Mouse (Mus musculus) cerebellum, adult 2 months (tissue): ENCODE results near the gene E2f3.

Experiments used
- CTCF ChIP-seq: fragments of 200-500 bp; IDR thresholded peaks from 2 replicates; pipeline ENCODE4 v1.5.1; 2011; ENCODE audit warnings: low read depth, mild to moderate bottlenecking, control low read depth, low read length, moderate library complexity, borderline replicate concordance; ENCODE audit not compliant: insufficient read depth
- POLR2A ChIP-seq: fragments of 200-500 bp; IDR thresholded peaks from 2 replicates; pipeline ENCODE4 v1.6.1; 2011; ENCODE audit warnings: low read length, control low read depth, borderline replicate concordance; ENCODE audit not compliant: insufficient read depth

- TF ChIP-seq CTCF = no peak
- TF ChIP-seq POLR2A = no peak
These were observed 2.2 kb downstream of the E2f3 start for GRCm38 (mm10) chr13:29983523-29984191.
